Mouse (Mus musculus): ENCODE measurements around the gene Eprs.

Eprs gene

DNA sequence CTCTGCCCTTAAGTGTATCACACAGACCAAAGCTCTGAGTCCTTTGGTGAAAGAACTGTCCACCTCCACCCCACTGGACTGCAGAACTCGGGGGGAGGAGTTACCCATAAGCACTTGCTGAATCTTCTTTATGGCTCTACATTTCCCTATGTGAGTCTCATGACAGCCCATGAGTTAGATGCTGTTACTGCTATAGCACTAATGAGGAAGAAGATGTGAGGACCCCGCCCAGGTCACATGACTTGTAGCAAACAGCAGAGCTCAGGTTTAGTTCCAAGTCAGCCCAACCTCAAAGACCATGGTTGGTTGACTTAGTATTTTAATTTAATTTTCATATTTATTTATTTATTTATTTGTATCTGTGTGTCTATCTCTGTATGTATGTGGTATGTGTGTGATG, 86.9 kb downstream of the Eprs start:
- no peak for DNase-seq (ENCODE audit: low read depth, low spot score)

GRCm38 (mm10) chr1:185451077-185451476, 88.2 kb downstream of the Eprs start:
- DNase-seq (ENCODE audit: low read depth, low spot score), result no peak

DNA sequence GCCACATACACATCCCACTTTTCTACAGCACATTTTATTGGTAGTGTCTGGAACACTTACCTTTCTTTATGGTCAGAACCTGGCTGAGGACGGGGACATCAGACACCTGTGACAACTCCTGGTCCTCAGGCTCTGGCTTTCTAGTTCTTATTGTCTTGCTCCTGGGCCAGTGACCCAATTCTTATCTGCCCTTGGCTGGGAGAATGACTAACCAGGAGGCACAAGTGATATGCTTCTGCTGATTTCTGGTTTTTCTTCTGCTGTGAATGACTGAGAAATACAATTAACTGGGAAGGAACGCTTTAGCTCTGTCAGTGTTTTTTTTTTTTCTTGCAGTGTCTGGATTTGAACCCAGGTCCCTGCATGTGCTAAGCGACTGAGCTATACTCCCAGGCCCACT, 88.7 kb downstream of the Eprs start:
- no peak for DNase-seq (ENCODE audit: low read depth, low spot score)

DNA sequence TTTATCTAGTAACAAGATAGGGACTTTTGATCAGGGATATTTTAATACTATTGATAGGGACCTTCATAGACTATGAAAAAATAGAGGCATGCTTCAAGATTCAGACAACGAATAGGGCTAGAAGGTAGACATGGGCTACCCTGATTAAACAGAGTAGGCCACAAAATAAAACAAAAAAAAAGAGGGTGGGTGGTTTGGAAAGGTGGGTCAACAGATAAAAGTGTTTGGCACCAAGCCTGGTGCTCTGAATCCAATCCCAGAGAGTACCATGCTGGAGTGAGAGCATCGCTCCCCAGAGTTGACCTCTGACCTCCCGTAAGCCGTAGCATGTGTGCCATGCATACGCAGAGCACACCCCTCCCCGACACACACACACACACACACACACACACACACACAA, 89.6 kb downstream of the Eprs start:
- DNase-seq (ENCODE audit: low read depth, low spot score), result no peak

GRCm38 (mm10) chr1:185454144-185454543, 91.3 kb downstream of the Eprs start:
- no peak for DNase-seq (ENCODE audit: low read depth, low spot score)

DNA sequence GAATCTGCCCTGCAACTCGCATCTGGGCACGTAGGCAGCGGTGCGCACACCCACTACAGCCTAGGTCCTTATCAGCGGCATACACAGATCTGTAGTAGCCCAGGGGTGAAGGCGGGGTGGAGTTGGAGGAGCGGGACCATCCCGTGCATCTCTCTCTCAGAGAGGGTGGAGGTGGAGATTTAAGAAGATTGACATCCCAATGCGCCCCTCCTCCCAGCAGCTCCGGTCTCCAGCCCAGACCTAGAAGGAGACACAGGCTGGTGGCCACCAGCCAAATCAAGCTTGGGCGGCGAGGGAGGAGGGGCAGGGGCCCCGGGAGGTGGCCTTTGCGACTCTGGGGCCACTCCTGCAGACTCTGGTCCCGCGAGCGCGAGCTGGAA, 91.7 kb downstream of the Eprs start, which contains the start of gene Slc30a10:
Slc30a10 (plus strand) TSS at position 274 of the 380 bp plus-strand sequence.
- peak; percentile 91 for DNase-seq (ENCODE audit: low read depth, low spot score)

DNA sequence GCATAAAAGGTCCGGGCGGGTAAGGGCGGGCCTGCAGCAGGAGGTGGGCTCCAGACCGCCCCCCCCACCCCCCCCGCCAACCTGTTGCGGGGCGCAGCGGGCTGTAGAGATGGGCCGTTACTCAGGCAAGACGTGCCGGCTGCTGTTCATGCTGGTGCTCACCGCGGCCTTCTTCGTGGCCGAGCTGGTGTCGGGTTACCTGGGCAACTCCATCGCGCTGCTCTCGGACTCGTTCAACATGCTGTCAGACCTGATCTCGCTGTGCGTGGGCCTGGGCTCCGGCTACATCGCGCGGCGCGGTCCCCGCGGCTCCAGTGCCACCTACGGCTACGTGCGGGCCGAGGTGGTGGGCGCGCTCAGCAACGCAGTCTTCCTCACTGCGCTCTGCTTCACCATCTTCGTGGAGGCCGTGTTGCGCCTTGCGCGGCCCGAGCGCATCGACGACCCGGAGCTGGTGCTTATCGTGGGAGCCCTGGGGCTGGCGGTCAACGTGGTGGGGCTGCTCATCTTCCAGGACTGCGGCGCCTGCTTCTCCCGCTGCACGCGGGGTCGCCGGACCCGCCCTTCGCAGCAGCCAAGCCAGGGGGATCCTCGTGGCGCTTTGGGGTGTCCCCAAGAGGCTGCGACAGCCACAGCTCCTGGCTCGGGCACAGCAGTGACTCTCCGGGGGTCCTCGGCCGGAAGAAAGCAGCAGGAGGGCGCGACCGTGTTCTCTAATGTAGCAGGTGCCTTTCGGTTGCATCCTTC, 92.3 kb downstream of the Eprs start:
- no peak for DNase-seq (ENCODE audit: low read depth, low spot score)

DNA sequence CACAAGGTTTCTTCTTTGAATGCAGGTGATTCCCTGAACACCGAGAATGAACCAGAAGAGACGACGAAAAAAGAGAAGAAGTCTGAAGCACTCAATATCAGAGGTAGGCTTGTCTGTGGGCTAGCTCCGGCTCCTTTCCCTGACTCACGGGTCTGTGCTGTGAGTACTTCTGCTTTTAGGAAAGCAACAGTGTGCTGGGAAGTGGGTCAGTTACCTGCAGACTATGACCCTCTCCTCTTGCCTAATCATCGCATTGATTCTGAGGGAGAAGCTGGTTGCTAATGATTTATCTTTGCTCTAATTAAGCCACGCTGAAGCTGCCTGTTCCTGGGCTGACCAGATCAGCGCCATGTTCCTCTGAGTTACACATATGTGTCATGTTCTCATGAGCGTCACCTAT, 93.5 kb downstream of the Eprs start:
- no peak for DNase-seq (ENCODE audit: low read depth, low spot score)

- DNase-seq (ENCODE audit: low read depth, low spot score), result peak; percentile 57
Observed at GRCm38 (mm10) chr1:185460096-185460495, 97.3 kb downstream of the Eprs start.

DNA sequence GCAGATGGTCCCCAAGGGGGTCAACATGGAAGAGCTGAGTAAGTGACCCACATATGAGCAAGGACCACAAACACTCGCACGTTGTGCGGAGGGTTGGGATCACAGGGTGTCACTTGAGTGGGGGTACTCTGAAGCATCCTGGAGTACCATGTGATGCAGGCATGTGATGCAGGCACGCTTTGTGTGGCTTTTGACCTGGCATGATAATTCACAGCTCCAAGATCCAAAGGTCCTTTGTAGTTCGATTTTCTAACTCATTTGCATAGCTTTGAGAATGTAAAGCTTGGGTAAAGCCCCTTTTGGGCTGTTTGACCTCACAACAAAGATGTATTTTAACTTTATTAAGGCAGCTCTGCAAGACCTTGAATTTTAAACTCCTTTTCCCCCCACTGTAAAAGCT, 100.0 kb downstream of the Eprs start:
- DNase-seq (ENCODE audit: low read depth, low spot score), result no peak

DNA sequence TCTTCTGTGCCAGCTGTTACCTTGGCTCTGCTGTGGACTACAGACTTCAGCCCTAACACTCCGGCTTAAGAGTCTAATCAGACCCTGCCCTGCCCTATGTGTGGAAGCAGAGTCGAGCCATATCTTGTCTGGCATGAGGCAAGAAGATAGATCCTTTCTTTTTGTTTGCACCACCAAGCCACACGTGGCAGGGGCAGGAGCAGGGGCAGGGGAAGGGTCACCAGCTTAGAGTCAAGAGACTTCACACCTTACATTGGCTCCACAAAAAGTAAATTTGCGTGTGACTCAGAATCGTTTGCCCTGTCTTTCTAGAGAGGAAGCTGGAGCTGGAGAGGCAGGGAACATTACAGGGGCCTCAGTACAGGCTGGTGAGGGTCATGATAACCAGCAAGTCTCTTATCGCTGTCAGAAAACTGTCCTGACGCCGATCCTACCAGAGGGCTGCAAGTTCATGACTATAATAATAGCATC, 106.7 kb downstream of the Eprs start:
- no peak for DNase-seq (ENCODE audit: low read depth, low spot score)

GRCm38 (mm10) chr1:185472025-185472720, 109.3 kb downstream of the Eprs start:
- DNase-seq (ENCODE audit: low read depth, low spot score), result no peak

- DNase-seq (ENCODE audit: low read depth, low spot score), result no peak
Observed at GRCm38 (mm10) chr1:185472730-185473129, 109.9 kb downstream of the Eprs start.

DNA sequence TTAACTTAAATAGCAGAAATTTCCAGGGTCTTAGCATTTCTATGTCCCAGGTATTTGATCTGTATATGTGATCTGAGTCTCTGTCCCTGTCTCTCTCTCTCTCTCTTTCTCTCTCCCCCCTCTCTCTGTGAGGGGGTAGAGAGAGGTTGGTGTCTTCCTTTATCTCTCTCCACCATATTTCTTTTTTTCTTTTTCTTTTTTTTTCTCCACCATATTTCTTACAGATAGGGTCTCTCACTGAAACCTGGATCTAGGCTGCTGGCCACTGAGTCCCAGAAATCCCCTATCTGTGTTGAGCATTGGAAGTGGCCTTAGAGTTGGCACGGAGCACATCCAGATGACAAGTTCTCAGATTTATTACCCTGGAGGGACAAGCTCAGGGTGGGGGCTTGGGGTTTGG, 110.6 kb downstream of the Eprs start:
- DNase-seq (ENCODE audit: low read depth, low spot score), result no peak

Data from ZHBTc4 (cell line).